Mouse (Mus musculus) liver, embryonic 15.5 days (tissue): ENCODE data around the gene Layn. TPM values are rescaled to one million over a fixed set of nuclear protein-coding genes. Genes with fewer than 3 reads are reported as not detected.
A peak's percentile ranks its signal among the peaks of the same experiment; 100 is the strongest.

Source experiments
- ATAC-seq: fragments of 200-750 bp; cut with Nextera tagmentation; 2 replicates; pipeline ENCODE4 v1.8.0; 2017; ENCODE audit warnings: moderate number of reproducible peaks, mild to moderate bottlenecking, moderate library complexity; ENCODE audit not compliant: insufficient read depth
- H3K27ac ChIP-seq: fragments of 300-500 bp; sonication (generic); replicated peaks from 2 replicates; pipeline ENCODE4 v1.5.1; 2015; ENCODE audit warnings: mild to moderate bottlenecking, inconsistent platforms
- H3K27me3 ChIP-seq: fragments of 300-500 bp; sonication (generic); 2 replicates; pipeline ENCODE4 v1.6.1; 2015; ENCODE audit warnings: mild to moderate bottlenecking, inconsistent platforms
- H3K36me3 ChIP-seq: fragments of 300-500 bp; sonication (generic); replicated peaks from 2 replicates; pipeline ENCODE4 v1.6.1; 2015; ENCODE audit warnings: moderate library complexity, mild to moderate bottlenecking, inconsistent platforms
- H3K4me1 ChIP-seq: fragments of 300-500 bp; sonication (generic); replicated peaks from 2 replicates; pipeline ENCODE4 v1.6.1; 2015; ENCODE audit warnings: inconsistent platforms
- H3K4me2 ChIP-seq: fragments of 300-500 bp; sonication (generic); 2 replicates; pipeline ENCODE4 v1.6.1; 2015; ENCODE audit warnings: moderate library complexity, mild to moderate bottlenecking, inconsistent platforms
- H3K4me3 ChIP-seq: fragments of 300-500 bp; sonication (generic); replicated peaks from 2 replicates; pipeline ENCODE4 v1.5.1; 2015; ENCODE audit warnings: mild to moderate bottlenecking, inconsistent platforms
- H3K9ac ChIP-seq: fragments of 300-500 bp; sonication (generic); 2 replicates; pipeline ENCODE4 v1.6.1; 2015; ENCODE audit warnings: moderate library complexity, mild to moderate bottlenecking, inconsistent platforms
- H3K9me3 ChIP-seq: fragments of 300-500 bp; sonication (generic); replicated peaks from 2 replicates; pipeline ENCODE4 v1.6.1; 2016; ENCODE audit warnings: inconsistent platforms
- WGBS: fragments of 180-500 bp; shearing (Covaris S2); methylation state at CpG from one replicate; pipeline ENCODE4 v1.1.7; 2015; ENCODE audit warnings: mixed read lengths; ENCODE audit not compliant: insufficient replicate concordance; 5-methylcytosine and 5-hydroxymethylcytosine counted together
- polyA plus RNA-seq: library from polyadenylated mRNA; unstranded; fragments of >200 nt; fragmentation: Nextera tagmentation; extraction: Ambion mirVana; gene quantifications from 2 replicates; pipeline ENCODE4 v1.2.1, GENCODE M21; 2015

Layn gene
- polyA plus RNA-seq, 1 experiment from 2014 or later = 1.8 TPM

DNA sequence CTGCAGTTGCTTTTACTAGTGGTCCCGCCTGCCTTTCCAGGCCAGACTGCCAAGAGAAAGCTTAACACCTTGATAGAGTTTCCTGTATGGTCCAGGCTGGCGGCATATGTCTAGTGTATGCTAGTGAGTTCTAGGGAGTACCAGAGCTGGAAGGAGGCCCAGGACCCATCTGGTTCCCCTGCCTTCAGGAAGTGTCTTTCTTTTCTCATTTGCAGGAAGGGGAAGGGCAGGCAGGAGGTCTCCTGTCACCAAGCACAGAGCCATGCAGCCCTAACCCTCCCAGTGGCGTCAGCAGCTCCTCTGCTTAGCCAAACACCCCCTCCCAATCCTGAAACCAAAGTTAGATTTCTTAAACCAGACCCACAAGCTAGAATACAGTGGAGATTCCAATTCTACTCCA is 1.1 kb downstream of the Layn start:
- no peak for ATAC-seq
- Histone ChIP-seq H3K9ac (no peak overlapping the region), H3K4me3 (peak overlapping the region; percentile 48)

DNA sequence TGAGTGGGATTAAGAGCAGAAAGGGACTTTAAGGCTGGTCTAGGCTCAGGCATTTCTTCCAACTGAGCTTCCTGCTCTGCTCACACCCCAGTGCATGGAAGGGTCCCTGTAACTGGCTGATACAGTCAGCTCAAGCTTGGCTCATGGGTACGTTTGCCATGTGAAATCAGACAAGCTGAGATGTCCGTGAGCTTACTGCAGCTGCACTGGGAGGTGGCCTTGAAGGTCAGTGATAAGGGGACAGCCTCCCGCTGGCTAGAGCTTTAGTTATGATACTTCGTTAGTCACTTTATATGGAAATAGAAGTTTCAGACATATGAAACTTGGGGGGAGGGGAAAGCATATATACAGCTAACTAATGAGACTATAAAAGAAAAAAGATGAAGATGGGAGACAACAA is 6.1 kb downstream of the Layn start:
- no peaks in the 10 kb centered on the region for H3K9me3 ChIP-seq
- no peaks in the 10 kb centered on the region for H3K36me3 ChIP-seq
- no peak overlapping the region for H3K4me2 ChIP-seq
- H3K27me3 ChIP-seq = peaks cover 5% of the 10 kb centered on the region; the same call in 1 of the 2 replicates
- ATAC-seq = no peak
- no peaks in the 10 kb centered on the region for H3K4me1 ChIP-seq
- H3K9ac ChIP-seq = no peak overlapping the region
- no peak overlapping the region for H3K4me3 ChIP-seq
- 25% methylated on average over 4 of the region's 4 CpGs for WGBS
- no peak overlapping the region for H3K27ac ChIP-seq

More for the DNA sequence above, 1.1 kb downstream of the Layn start:
- Histone ChIP-seq H3K27ac (no peak overlapping the region), H3K4me2 (peak overlapping the region; percentile 72), H3K27me3 (peaks cover 6% of the 10 kb centered on the region; the same call in 1 of the 2 replicates), H3K9me3 (no peaks in the 10 kb centered on the region), H3K36me3 (no peaks in the 10 kb centered on the region), H3K4me1 (peaks cover 12% of the 10 kb centered on the region)
- 27% methylated on average over 3 of the region's 3 CpGs for WGBS

DNA sequence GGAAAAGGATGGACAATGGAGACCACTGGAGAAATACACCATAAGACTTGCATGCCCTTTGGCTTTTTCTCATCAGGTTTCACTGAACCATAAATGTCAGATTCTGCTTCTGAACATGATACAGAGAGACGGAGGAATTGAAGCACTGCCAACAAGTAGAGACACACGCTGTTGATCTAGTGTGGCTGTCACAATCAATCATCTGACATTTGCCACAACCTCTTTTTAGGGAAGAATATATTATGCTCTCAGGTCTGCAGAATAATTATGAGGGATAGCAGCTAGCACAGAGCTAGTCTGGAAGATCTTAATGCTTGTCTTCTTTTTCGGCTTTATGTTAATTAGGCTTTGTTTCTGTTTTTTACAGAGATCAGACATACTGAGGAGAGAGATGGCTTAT is 8.7 kb downstream of the Layn start:
- no peaks in the 10 kb centered on the region for H3K9me3 ChIP-seq
- H3K4me1 ChIP-seq = no peaks in the 10 kb centered on the region
- no peak overlapping the region for H3K4me3 ChIP-seq
- H3K4me2 ChIP-seq = no peak overlapping the region
- H3K9ac ChIP-seq = no peak overlapping the region
- no peaks in the 10 kb centered on the region for H3K27me3 ChIP-seq
- H3K27ac ChIP-seq = no peak overlapping the region
- WGBS = 51% methylated on average over 3 of the region's 3 CpGs
- no peaks in the 10 kb centered on the region for H3K36me3 ChIP-seq
- ATAC-seq = no peak

DNA sequence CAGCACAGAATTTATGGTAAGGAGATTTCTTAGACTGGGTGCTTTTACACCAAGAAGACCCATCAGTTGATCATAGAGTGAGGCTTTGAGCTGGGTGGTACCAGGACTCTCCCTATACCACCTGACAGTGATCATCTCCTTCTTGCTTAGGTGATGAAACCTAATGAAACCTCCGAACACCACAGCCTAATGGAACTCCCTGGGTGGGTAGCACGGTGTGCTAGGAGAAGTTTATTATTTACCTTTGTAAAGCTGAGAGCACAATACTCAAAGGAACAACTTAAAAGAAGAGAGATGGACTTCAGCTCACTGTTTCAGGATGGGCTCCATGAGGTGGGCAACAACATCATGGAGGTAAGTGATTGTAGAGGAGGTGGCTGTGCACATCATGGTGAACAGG is 16.3 kb downstream of the Layn start, which contains the start of gene Btg4:
Gene Btg4, plus strand, starts transcription at position 301 of the 400 bp plus-strand sequence.
- H3K4me1 ChIP-seq = no peaks in the 10 kb centered on the region
- 65% methylated on average over 2 of the region's 2 CpGs for WGBS
- H3K4me2 ChIP-seq = no peak within 1 kb of the TSS

DNA sequence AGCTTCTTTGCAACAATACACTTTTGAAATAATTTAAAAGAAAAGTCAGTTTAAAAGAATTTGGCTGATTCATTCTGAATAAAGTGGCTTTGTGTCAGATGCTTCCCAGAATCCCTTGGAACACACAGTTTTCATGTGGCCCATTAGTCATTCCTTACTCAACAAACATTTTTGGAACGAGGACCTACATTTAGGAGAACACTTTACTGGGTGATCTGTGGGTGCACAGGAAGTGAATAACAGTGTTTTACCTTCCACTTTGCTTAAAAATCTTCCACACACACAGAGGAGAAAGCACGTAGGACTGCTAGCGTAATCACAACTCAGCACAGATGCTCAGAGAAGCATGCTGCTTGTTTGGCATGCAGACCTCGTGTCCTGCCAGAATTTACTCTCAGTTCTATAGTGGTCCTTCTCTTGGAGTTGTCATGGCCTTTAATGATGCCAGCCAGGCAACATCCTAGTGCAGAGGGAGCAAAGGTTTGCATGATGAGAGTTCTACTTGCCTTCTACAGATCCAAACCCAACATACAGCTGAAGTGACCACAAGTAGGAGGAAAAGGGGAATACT is 17.9 kb downstream of the Layn start:
- no peak overlapping the region for H3K9ac ChIP-seq
- no peak overlapping the region for H3K27ac ChIP-seq
- H3K27me3 ChIP-seq = no peaks in the 10 kb centered on the region
- H3K4me2 ChIP-seq = no peak overlapping the region
- no peaks in the 10 kb centered on the region for H3K36me3 ChIP-seq
- no peak for ATAC-seq
- no peaks in the 10 kb centered on the region for H3K9me3 ChIP-seq
- H3K4me3 ChIP-seq = no peak overlapping the region
- H3K4me1 ChIP-seq = no peaks in the 10 kb centered on the region
- 60% methylated on average over 4 of the region's 4 CpGs for WGBS

More for the DNA sequence above, 16.3 kb downstream of the Layn start, which contains the start of gene Btg4:
- no peak within 1 kb of the TSS for H3K4me3 ChIP-seq
- no peak within 1 kb of the TSS for H3K9ac ChIP-seq
- no peaks in the 10 kb centered on the region for H3K27me3 ChIP-seq
- no peak for ATAC-seq
- no peaks in the 10 kb centered on the region for H3K9me3 ChIP-seq
- H3K36me3 ChIP-seq = no peaks in the 10 kb centered on the region
- no peak within 1 kb of the TSS for H3K27ac ChIP-seq

DNA sequence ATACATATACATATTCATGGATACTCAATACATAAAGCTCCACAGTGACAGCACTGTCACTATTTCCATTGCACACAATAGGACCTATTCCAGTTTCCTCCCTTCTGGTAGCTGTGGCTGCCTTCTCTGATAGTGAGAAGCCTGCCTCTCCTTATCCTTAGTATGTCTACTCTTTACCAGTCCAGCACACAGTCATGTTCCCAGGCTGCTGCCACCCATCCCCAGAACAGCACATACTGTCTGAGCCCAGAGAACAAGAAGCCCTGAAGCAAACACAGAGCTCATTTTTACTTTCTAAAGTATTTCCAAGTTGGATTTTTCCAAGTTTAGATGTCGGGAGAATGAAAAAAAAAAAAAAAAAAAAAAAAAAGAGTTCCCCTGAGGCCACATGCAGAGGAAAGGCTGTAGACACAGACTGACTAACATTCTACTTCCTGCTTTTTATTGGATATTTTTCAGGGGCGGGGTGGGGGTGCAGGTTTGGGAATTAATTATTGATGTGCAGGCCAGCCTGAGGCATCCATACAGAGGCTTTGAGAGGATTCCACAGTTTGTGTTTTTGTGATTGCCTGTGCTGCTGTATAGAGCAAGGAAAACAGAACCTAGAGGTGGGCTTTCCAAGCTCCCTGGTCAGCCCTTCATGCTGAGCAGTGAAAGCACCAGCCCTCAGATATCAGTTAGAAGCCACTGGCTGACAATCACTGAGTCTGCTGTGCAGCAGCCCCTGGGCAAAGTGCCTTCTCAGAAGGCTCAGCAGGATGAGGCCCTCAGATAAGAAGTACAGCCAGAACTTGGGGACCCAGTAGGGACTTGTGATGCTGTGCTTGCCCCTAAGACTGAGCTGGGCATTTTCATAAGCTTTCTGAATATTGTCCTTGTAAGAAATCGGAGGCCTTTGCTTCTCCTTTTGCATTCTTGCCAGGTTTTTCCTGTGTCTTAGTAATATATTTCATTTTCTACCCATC is 20.3 kb downstream of the Layn start:
- no peak for ATAC-seq
- Histone ChIP-seq H3K36me3 (no peaks in the 10 kb centered on the region), H3K27ac (no peak overlapping the region), H3K27me3 (no peaks in the 10 kb centered on the region), H3K9me3 (no peaks in the 10 kb centered on the region), H3K4me3 (no peak overlapping the region), H3K9ac (no peak overlapping the region), H3K4me1 (no peaks in the 10 kb centered on the region), H3K4me2 (no peak overlapping the region)
- WGBS = 43% methylated on average over 3 of the region's 3 CpGs

DNA sequence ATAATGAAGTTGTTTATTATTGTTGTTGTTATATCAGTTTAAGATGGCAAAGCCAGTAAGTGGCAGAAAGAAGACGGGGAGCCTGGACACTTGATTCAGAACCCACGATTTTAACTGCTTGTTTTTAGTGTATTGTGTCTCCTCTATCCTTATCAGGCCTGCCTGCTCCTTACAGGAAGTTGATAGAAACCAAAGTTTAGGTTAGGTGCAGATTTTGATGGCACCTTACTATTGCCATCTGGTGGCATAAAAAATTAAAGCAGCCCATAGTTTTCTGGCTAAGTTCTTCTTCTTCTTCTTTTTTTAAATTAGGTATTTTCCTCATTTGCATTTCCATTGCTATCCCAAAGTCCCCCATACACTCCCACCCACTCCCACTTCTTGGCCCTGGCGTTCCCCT is 24.7 kb downstream of the Layn start:
- Histone ChIP-seq H3K9ac (no peak overlapping the region), H3K9me3 (no peaks in the 10 kb centered on the region), H3K4me1 (no peaks in the 10 kb centered on the region), H3K27me3 (no peaks in the 10 kb centered on the region), H3K27ac (no peak overlapping the region), H3K4me3 (no peak overlapping the region), H3K4me2 (no peak overlapping the region), H3K36me3 (no peaks in the 10 kb centered on the region)
- ATAC-seq = no peak
- 20% methylated on average over 3 of the region's 3 CpGs for WGBS

DNA sequence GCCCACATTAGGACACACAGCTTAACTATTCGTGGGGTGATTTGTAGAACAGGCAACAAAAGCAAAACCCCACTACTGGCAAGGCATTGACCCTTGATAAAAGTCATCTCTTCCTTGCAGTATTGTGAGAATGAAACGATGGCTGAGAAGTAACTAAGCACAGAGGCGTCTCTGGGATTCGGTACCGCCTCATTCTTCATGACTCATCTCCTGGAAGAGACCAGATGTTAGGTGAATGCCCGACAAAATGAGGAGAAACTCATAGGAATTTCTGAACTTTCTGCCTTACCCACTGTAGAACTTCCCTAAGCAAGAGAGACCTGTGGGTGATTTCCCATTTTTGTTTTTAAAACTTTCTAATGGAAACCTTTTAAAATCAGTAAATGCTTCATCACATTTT is 34.8 kb downstream of the Layn start:
- H3K36me3 ChIP-seq = no peaks in the 10 kb centered on the region
- no peak overlapping the region for H3K4me2 ChIP-seq
- no peak overlapping the region for H3K27ac ChIP-seq
- no peaks in the 10 kb centered on the region for H3K9me3 ChIP-seq
- no peak overlapping the region for H3K9ac ChIP-seq
- H3K4me1 ChIP-seq = no peaks in the 10 kb centered on the region
- 62% methylated on average over 6 of the region's 6 CpGs for WGBS
- ATAC-seq = no peak
- no peak overlapping the region for H3K4me3 ChIP-seq
- no peaks in the 10 kb centered on the region for H3K27me3 ChIP-seq

DNA sequence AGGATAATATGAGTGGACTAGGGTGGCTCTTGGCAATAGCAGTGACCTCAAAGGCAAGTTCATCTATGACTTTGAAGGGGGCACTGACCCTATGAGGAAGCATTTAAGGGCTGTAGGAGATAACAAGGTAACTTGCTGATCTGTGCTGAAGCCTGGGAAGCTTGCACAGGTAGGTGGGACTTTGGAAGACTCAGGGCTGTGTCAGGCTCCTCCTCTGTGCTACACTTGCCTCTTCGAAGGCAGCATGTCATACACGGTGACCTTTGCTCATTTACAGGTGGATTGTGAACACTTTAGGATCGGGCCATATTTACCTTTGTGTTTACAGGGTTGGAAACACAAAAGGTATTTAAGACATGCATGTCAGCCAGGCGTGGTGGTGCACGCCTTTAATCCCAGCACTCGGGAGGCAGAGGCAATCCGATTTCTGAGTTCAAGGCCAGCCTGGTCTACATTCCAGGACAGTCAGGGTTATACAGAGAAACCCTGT is 35.4 kb downstream of the Layn start:
- no peak overlapping the region for H3K4me2 ChIP-seq

DNA sequence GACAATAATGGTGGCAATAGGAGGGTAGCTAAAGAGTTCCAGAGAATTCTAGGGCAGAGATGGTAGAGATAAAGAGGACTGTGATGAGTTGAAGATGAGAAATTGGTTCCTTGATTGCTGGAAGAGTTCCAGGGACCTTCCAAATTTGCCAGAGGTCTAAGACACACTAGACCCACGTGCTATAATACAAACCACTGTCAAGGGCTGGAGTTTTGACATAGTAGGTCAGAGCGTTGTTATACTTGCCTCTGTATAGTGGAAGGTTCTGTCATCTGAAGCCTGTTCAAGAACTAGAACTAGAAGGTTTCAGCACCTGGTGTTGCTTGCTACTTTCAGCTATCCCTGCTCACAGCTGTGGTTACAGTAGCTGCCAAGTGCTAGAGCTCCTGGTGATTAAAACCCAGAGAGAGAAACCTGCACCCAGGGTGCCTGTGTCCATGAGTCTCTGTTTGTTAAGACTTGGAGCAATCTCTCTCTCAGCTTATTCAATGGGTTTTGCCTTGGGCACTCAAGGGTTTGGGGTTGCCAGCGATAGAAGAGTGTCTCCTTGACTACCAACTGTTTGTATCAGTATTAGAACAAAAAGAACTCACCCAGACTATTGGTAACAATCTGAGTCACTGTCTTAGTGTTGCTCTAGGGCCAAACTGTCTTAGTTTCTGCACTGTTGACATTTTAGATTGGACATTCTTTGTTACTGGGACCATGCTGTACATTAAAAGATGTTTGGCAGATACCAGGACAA is 43.9 kb downstream of the Layn start:
- no peak for ATAC-seq
- H3K9me3 ChIP-seq = no peaks in the 10 kb centered on the region
- no peaks in the 10 kb centered on the region for H3K4me1 ChIP-seq
- H3K27ac ChIP-seq = no peak overlapping the region
- no peaks in the 10 kb centered on the region for H3K27me3 ChIP-seq
- 54% methylated on average over 3 of the region's 3 CpGs for WGBS
- no peak overlapping the region for H3K4me3 ChIP-seq
- H3K36me3 ChIP-seq = no peaks in the 10 kb centered on the region
- no peak overlapping the region for H3K9ac ChIP-seq
- no peak overlapping the region for H3K4me2 ChIP-seq

More for the DNA sequence above, 35.4 kb downstream of the Layn start:
- WGBS = 62% methylated on average over 7 of the region's 7 CpGs
- Histone ChIP-seq H3K27ac (no peak overlapping the region), H3K9ac (no peak overlapping the region), H3K36me3 (no peaks in the 10 kb centered on the region), H3K9me3 (no peaks in the 10 kb centered on the region), H3K4me1 (no peaks in the 10 kb centered on the region), H3K27me3 (no peaks in the 10 kb centered on the region), H3K4me3 (no peak overlapping the region)
- no peak for ATAC-seq

DNA sequence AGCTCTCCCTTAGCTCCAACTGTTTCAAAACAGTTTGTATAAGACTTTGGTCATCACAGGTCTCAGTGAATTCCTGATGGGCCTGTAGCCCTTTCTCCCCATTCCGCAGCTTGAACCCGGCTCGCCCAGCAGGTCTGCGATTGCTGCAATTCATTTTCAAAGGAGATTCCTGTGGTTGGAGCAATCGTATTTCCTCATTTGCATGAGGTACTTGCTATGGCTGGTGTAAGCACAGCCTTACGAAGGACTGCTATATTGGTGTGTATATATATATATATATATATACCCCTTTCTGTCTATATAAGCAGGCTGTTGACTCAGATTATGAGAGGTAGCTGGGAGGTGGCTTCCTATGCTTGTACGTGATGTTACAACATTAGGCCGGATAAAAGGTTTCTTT is 44.6 kb downstream of the Layn start:
- H3K4me2 ChIP-seq = no peak overlapping the region
- no peak overlapping the region for H3K27ac ChIP-seq
- H3K36me3 ChIP-seq = no peaks in the 10 kb centered on the region
- WGBS = 54% methylated on average over 8 of the region's 8 CpGs
- ATAC-seq = no peak
- no peaks in the 10 kb centered on the region for H3K4me1 ChIP-seq
- H3K9me3 ChIP-seq = no peaks in the 10 kb centered on the region
- no peak overlapping the region for H3K4me3 ChIP-seq
- no peaks in the 10 kb centered on the region for H3K27me3 ChIP-seq
- no peak overlapping the region for H3K9ac ChIP-seq
